Mouse (Mus musculus) midbrain, postnatal 0 days (tissue): Measurements from ENCODE around the gene Tnrc6b. TPM values are rescaled to one million over a fixed set of nuclear protein-coding genes. Genes with fewer than 3 reads are reported as not detected.

Experiments used
- ATAC-seq: fragments of 200-750 bp; cut with Nextera tagmentation; 2 replicates; pipeline ENCODE4 v1.8.0; 2017; ENCODE audit warnings: moderate number of reproducible peaks, mild to moderate bottlenecking, moderate TSS enrichment, moderate library complexity; ENCODE audit not compliant: low FRiP score
- DNase-seq: peaks from one replicate; pipeline ENCODE4 v3.0.0-alpha.2; 2015; ENCODE audit warnings: low spot score
- H3K27ac ChIP-seq: fragments of 300-500 bp; sonication (generic); 2 replicates; pipeline ENCODE4 v1.5.1; 2014; ENCODE audit warnings: low read depth, mild to moderate bottlenecking, low read length, mixed read lengths
- H3K27me3 ChIP-seq: fragments of 300-500 bp; sonication (generic); 2 replicates; pipeline ENCODE4 v1.6.1; 2014; ENCODE audit warnings: low read length, control low read depth, mixed read lengths; ENCODE audit not compliant: insufficient read depth
- H3K36me3 ChIP-seq: fragments of 300-500 bp; sonication (generic); 2 replicates; pipeline ENCODE4 v1.6.1; 2014; ENCODE audit warnings: low read length, control low read depth, mixed read lengths; ENCODE audit not compliant: insufficient read depth
- H3K4me1 ChIP-seq: fragments of 300-500 bp; sonication (generic); 2 replicates; pipeline ENCODE4 v1.6.1; 2014; ENCODE audit warnings: mild to moderate bottlenecking, control low read depth, antibody characterized with exemption, low read length, mixed read lengths; ENCODE audit not compliant: insufficient read depth
- H3K4me2 ChIP-seq: fragments of 300-500 bp; sonication (generic); 2 replicates; pipeline ENCODE4 v1.6.1; 2014; ENCODE audit warnings: low read depth, mild to moderate bottlenecking, low read length, mixed read lengths; ENCODE audit not compliant: poor library complexity, severe bottlenecking
- H3K4me3 ChIP-seq: fragments of 300-500 bp; sonication (generic); 2 replicates; pipeline ENCODE4 v1.5.1; 2014; ENCODE audit warnings: low read depth, mild to moderate bottlenecking, low read length, moderate library complexity
- H3K9ac ChIP-seq: fragments of 300-500 bp; sonication (generic); replicated peaks from 2 replicates; pipeline ENCODE4 v1.6.1; 2014; ENCODE audit warnings: mild to moderate bottlenecking, low read length, moderate library complexity, mixed read lengths; ENCODE audit not compliant: poor library complexity, severe bottlenecking
- H3K9me3 ChIP-seq: fragments of 300-500 bp; sonication (generic); 2 replicates; pipeline ENCODE4 v1.6.1; 2016; ENCODE audit warnings: low read length, control low read depth
- CTCF ChIP-seq: IDR thresholded peaks from 2 replicates; pipeline ENCODE4 v1.5.1; 2016; ENCODE audit warnings: antibody characterized with exemption, mild to moderate bottlenecking
- WGBS: fragments of 180-500 bp; shearing (Covaris S2); extraction: QIAGEN DNeasy Blood & Tissue Kit; methylation state at CpG from one replicate; pipeline ENCODE4 v1.1.7; 2014; 5-methylcytosine and 5-hydroxymethylcytosine counted together
- polyA plus RNA-seq: library from polyadenylated mRNA; unstranded; fragments of >200 nt; fragmentation: Nextera tagmentation; extraction: Ambion mirVana; gene quantifications from 2 replicates; pipeline ENCODE4 v1.2.1, GENCODE M21; 2015
- total RNA-seq: library from RNA; depleted of rRNA; stranded (reverse); fragments of >200 nt; gene quantifications from 2 replicates; pipeline ENCODE4 v1.2.3, GENCODE M21; 2014

The Tnrc6b gene
- total and polyA plus RNA-seq, 2 experiments from 2014 or later: 26.3 to 30.0 TPM

GRCm38 (mm10) chr15:80694125-80694910 is 16.8 kb upstream of the Tnrc6b start:
- H3K4me3 ChIP-seq: no peak overlapping the region
- peak; percentile 89 for TF ChIP-seq CTCF
- no peaks in the 10 kb centered on the region for H3K27me3 ChIP-seq
- WGBS: 9% methylated on average over 11 of the region's 11 CpGs
- peak overlapping the region; percentile 38; the same call in 1 of the 2 replicates for H3K27ac ChIP-seq
- H3K36me3 ChIP-seq: no peaks in the 10 kb centered on the region
- H3K4me1 ChIP-seq: peaks cover 19% of the 10 kb centered on the region
- H3K9ac ChIP-seq: no peak overlapping the region
- DNase-seq (peak; percentile 86), ATAC-seq (peak; percentile 42; the same call in 1 of the 2 replicates)
- peak overlapping the region; percentile 33 for H3K4me2 ChIP-seq
- H3K9me3 ChIP-seq: no peaks in the 10 kb centered on the region

GRCm38 (mm10) chr15:80697564-80697963 is 13.5 kb upstream of the Tnrc6b start:
- no peak overlapping the region for H3K27ac ChIP-seq
- H3K36me3 ChIP-seq: no peaks in the 10 kb centered on the region
- no peak overlapping the region for H3K4me3 ChIP-seq
- 0 out of 2 replicates have a peak overlapping the region, but pooled peaks have one; percentile 29 for H3K9ac ChIP-seq
- H3K27me3 ChIP-seq: no peaks in the 10 kb centered on the region
- no peak for DNase-seq
- TF ChIP-seq CTCF: no peak
- H3K9me3 ChIP-seq: no peaks in the 10 kb centered on the region
- no peak for ATAC-seq
- 67% methylated on average over 5 of the region's 5 CpGs for WGBS
- H3K4me2 ChIP-seq: no peak overlapping the region
- H3K4me1 ChIP-seq: peaks cover 15% of the 10 kb centered on the region

- no peak for TF ChIP-seq CTCF
- no peak overlapping the region for H3K27ac ChIP-seq
- H3K9me3 ChIP-seq: no peaks in the 10 kb centered on the region
- no peak for ATAC-seq
- DNase-seq: no peak
- H3K4me3 ChIP-seq: no peak overlapping the region
- H3K36me3 ChIP-seq: no peaks in the 10 kb centered on the region
- H3K27me3 ChIP-seq: no peaks in the 10 kb centered on the region
- H3K4me2 ChIP-seq: no peak overlapping the region
- no peak overlapping the region for H3K9ac ChIP-seq
- H3K4me1 ChIP-seq: no peaks in the 10 kb centered on the region
- 83% methylated on average over 8 of the region's 8 CpGs for WGBS
Measured at GRCm38 (mm10) chr15:80701481-80702257, 9.4 kb upstream of the Tnrc6b start.

- no peaks in the 10 kb centered on the region for H3K4me1 ChIP-seq
- no peak overlapping the region for H3K9ac ChIP-seq
- H3K4me2 ChIP-seq: no peak overlapping the region
- no peaks in the 10 kb centered on the region for H3K9me3 ChIP-seq
- 77% methylated on average over 5 of the region's 5 CpGs for WGBS
- no peak for DNase-seq
- no peak overlapping the region for H3K4me3 ChIP-seq
- no peak for TF ChIP-seq CTCF
- H3K27me3 ChIP-seq: no peaks in the 10 kb centered on the region
- no peak for ATAC-seq
- no peak overlapping the region for H3K27ac ChIP-seq
- no peaks in the 10 kb centered on the region for H3K36me3 ChIP-seq
Measured at GRCm38 (mm10) chr15:80702910-80703309, 8.2 kb upstream of the Tnrc6b start.

- 88% methylated on average over 2 of the region's 2 CpGs for WGBS
Measured at GRCm38 (mm10) chr15:80703495-80703894, 7.6 kb upstream of the Tnrc6b start.

GRCm38 (mm10) chr15:80704267-80704666 is 6.8 kb upstream of the Tnrc6b start:
- Histone ChIP-seq H3K4me3 (no peak overlapping the region), H3K27me3 (no peaks in the 10 kb centered on the region), H3K9me3 (no peaks in the 10 kb centered on the region), H3K36me3 (no peaks in the 10 kb centered on the region), H3K27ac (no peak overlapping the region), H3K4me1 (no peaks in the 10 kb centered on the region), H3K9ac (no peak overlapping the region), H3K4me2 (peak overlapping the region; percentile 38; the same call in 1 of the 2 replicates)
- ATAC-seq: peak; percentile 80
- 2% methylated on average over 7 of the region's 7 CpGs for WGBS
- peak; percentile 92 for DNase-seq
- TF ChIP-seq CTCF: peak; percentile 98

More at GRCm38 (mm10) chr15:80703495-80703894, 7.6 kb upstream of the Tnrc6b start:
- DNase-seq (no peak), ATAC-seq (no peak)
- no peaks in the 10 kb centered on the region for H3K4me1 ChIP-seq
- H3K27me3 ChIP-seq: no peaks in the 10 kb centered on the region
- no peaks in the 10 kb centered on the region for H3K9me3 ChIP-seq
- no peak for TF ChIP-seq CTCF
- no peaks in the 10 kb centered on the region for H3K36me3 ChIP-seq
- H3K27ac ChIP-seq: no peak overlapping the region
- H3K4me3 ChIP-seq: no peak overlapping the region
- no peak overlapping the region for H3K9ac ChIP-seq
- no peak overlapping the region for H3K4me2 ChIP-seq
